Mouse (Mus musculus) liver, postnatal 0 days (tissue): Measurements from ENCODE around the gene Mrpl38.

Experiments used
- CTCF ChIP-seq: sonication (generic); IDR thresholded peaks from 2 replicates; pipeline ENCODE4 v1.5.1; 2016; ENCODE audit warnings: antibody characterized with exemption, low read depth
- EP300 ChIP-seq: IDR thresholded peaks from 2 replicates; pipeline ENCODE4 v1.6.1; 2016; ENCODE audit warnings: antibody characterized with exemption, low read depth, mild to moderate bottlenecking

DNA sequence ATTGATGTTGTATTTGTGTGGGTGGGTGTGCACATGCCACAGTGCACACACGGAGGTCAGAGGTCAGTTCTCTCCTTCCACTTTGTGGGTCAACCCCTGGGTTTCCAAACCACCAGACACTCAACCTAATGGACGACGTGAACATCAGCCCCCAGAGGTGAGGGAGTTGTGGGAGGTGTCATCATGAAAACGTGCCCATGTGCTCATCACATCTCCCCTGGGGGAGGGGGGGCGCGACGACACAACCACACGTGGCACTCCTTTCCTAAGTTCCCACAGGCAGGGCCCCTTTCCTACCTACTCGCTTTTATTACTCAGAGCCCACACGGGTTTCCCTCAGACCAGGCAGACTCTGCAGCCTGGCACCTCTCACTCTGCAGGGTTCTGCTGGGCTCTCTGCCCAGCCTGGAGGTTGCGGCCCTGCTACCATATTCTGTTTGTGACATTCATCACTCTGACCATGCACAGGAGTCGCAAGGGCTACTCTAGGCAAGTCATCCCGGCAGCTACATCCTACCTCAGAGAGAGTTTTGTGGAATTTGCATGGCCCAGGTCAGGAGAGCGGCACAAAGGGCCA, 55.5 kb downstream of the Mrpl38 start:
- TF ChIP-seq CTCF (no peak), EP300 (no peak)
